Mouse (Mus musculus) G1E-ER4 (cell line): ENCODE results near the gene Zfyve28. TPM values are rescaled to one million over a fixed set of nuclear protein-coding genes. Genes with fewer than 3 reads are reported as not detected.

ENCODE experiments used
- GATA1 ChIP-seq: IDR thresholded peaks from one replicate; pipeline ENCODE4 v1.8.0; 2012; ENCODE audit warnings: low read length, inconsistent platforms
- polyA plus RNA-seq: library from polyadenylated mRNA; stranded (reverse); fragments of >175 nt; gene quantifications from 2 replicates; pipeline ENCODE4 v1.2.3, GENCODE M21; 2012

The Zfyve28 gene
- polyA plus RNA-seq, 1 experiment: not detected

GRCm38 (mm10) chr5:34185791-34186190, 102.5 kb downstream of the Zfyve28 start:
- no peak for TF ChIP-seq GATA1

- TF ChIP-seq GATA1: no peak
Measured at GRCm38 (mm10) chr5:34185051-34185580, 103.1 kb downstream of the Zfyve28 start.

GRCm38 (mm10) chr5:34183976-34184375, 104.3 kb downstream of the Zfyve28 start:
- no peak for TF ChIP-seq GATA1

GRCm38 (mm10) chr5:34183156-34183880, 104.9 kb downstream of the Zfyve28 start:
- no peak for TF ChIP-seq GATA1

- TF ChIP-seq GATA1: no peak
Measured at GRCm38 (mm10) chr5:34182486-34182885, 105.8 kb downstream of the Zfyve28 start.

GRCm38 (mm10) chr5:34177821-34178220, 110.4 kb downstream of the Zfyve28 start:
- TF ChIP-seq GATA1: no peak

- no peak for TF ChIP-seq GATA1
Measured at GRCm38 (mm10) chr5:34177091-34177490, 111.2 kb downstream of the Zfyve28 start.

- TF ChIP-seq GATA1: no peak
Measured at GRCm38 (mm10) chr5:34176691-34177090, 111.6 kb downstream of the Zfyve28 start.

- TF ChIP-seq GATA1: no peak
Measured at GRCm38 (mm10) chr5:34175403-34175694, 112.9 kb downstream of the Zfyve28 start.

GRCm38 (mm10) chr5:34174550-34175402, 113.5 kb downstream of the Zfyve28 start:
- TF ChIP-seq GATA1: no peak

- no peak for TF ChIP-seq GATA1
Measured at GRCm38 (mm10) chr5:34174021-34174420, 114.2 kb downstream of the Zfyve28 start.

GRCm38 (mm10) chr5:34170726-34171125, 117.5 kb downstream of the Zfyve28 start:
- TF ChIP-seq GATA1: no peak

GRCm38 (mm10) chr5:34169954-34170353, 118.3 kb downstream of the Zfyve28 start:
- TF ChIP-seq GATA1: no peak

GRCm38 (mm10) chr5:34168950-34169891, 119.0 kb downstream of the Zfyve28 start, which contains the start of the genes Poln and Haus3:
Poln (minus strand) TSS chr5:34169448.
Haus3 (minus strand) TSS chr5:34169527.
- no peak for TF ChIP-seq GATA1

GRCm38 (mm10) chr5:34167857-34168256, 120.4 kb downstream of the Zfyve28 start:
- TF ChIP-seq GATA1: no peak
